Mouse (Mus musculus) ovary, postnatal 10 days (tissue): ENCODE measurements around the gene March1.

Experiments used
- DNase-seq: peaks from one replicate; pipeline ENCODE4 v3.0.0; 2022; ENCODE audit warnings: low spot score

Gene March1

DNA sequence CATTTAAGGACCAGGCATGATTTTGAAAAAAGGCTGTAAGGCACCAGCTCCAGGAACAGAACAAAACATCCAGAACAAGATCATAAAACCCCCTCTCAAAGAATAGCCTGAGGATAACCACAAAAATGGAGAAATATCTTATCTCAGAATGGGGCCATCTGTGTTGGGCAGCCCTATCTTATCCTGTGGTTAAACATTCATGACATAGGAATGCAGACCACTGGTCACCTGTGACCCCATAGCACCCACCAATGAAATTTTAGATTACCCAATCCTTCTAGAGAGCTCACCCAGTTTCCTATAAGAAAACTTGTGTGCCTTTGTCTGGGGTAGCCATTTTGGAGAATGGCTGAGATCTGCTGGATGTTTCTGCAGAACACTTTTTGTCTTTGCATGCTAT is 902.9 kb downstream of the March1 start:
- no peak for DNase-seq
